Mouse (Mus musculus): Measurements from ENCODE around the gene Atn1. TPM values are rescaled to one million over a fixed set of nuclear protein-coding genes. Genes with fewer than 3 reads are reported as not detected.

Atn1 gene
- polyA plus RNA-seq, 1 experiment: 34.0 TPM

GRCm38 (mm10) chr6:124756652-124757350, 477 bp upstream of the Atn1 start:
- H3K27ac ChIP-seq (ENCODE audit: insufficient read depth, low read depth, low read length): no peak overlapping the region
- peaks cover 27% of the 10 kb centered on the region for H3K4me1 ChIP-seq (ENCODE audit: control insufficient read depth, insufficient read depth, low read length)
- TF ChIP-seq CTCF (IDR thresholded peaks at IDR 0.05; ENCODE audit: low read depth, low read length): no peak
- no peak for TF ChIP-seq POLR2A (IDR thresholded peaks at IDR 0.05; ENCODE audit: borderline replicate concordance, low read depth, low read length)
- peak overlapping the region; percentile 75 for H3K4me3 ChIP-seq (ENCODE audit: insufficient read depth, low read length)

- H3K4me3 ChIP-seq (ENCODE audit: insufficient read depth, low read length): peak overlapping the region; percentile 75
- no peak overlapping the region for H3K27ac ChIP-seq (ENCODE audit: insufficient read depth, low read depth, low read length)
- no peak for TF ChIP-seq POLR2A (IDR thresholded peaks at IDR 0.05; ENCODE audit: borderline replicate concordance, low read depth, low read length)
- no peak for TF ChIP-seq CTCF (IDR thresholded peaks at IDR 0.05; ENCODE audit: low read depth, low read length)
- H3K4me1 ChIP-seq (ENCODE audit: control insufficient read depth, insufficient read depth, low read length): peaks cover 27% of the 10 kb centered on the region
Observed at GRCm38 (mm10) chr6:124755306-124755705, 1.0 kb downstream of the Atn1 start.

GRCm38 (mm10) chr6:124753861-124754260, 2.5 kb downstream of the Atn1 start:
- no peak overlapping the region for H3K4me3 ChIP-seq (ENCODE audit: insufficient read depth, low read length)
- H3K4me1 ChIP-seq (ENCODE audit: control insufficient read depth, insufficient read depth, low read length): peaks cover 24% of the 10 kb centered on the region
- H3K27ac ChIP-seq (ENCODE audit: insufficient read depth, low read depth, low read length): no peak overlapping the region
- no peak for TF ChIP-seq CTCF (IDR thresholded peaks at IDR 0.05; ENCODE audit: low read depth, low read length)

GRCm38 (mm10) chr6:124750405-124750804, 5.9 kb downstream of the Atn1 start:
- TF ChIP-seq POLR2A (IDR thresholded peaks at IDR 0.05; ENCODE audit: borderline replicate concordance, low read depth, low read length) (no peak), CTCF (IDR thresholded peaks at IDR 0.05; ENCODE audit: low read depth, low read length) (no peak)
- Histone ChIP-seq H3K27ac (ENCODE audit: insufficient read depth, low read depth, low read length) (no peak overlapping the region), H3K4me1 (ENCODE audit: control insufficient read depth, insufficient read depth, low read length) (peaks cover 6% of the 10 kb centered on the region; the same call in 1 of the 2 replicates), H3K4me3 (ENCODE audit: insufficient read depth, low read length) (no peak overlapping the region)

- TF ChIP-seq CTCF (IDR thresholded peaks at IDR 0.05; ENCODE audit: low read depth, low read length) (no peak), POLR2A (IDR thresholded peaks at IDR 0.05; ENCODE audit: borderline replicate concordance, low read depth, low read length) (no peak)
- Histone ChIP-seq H3K27ac (ENCODE audit: insufficient read depth, low read depth, low read length) (no peak overlapping the region), H3K4me1 (ENCODE audit: control insufficient read depth, insufficient read depth, low read length) (peaks cover 2% of the 10 kb centered on the region), H3K4me3 (ENCODE audit: insufficient read depth, low read length) (no peak overlapping the region)
Observed at GRCm38 (mm10) chr6:124746654-124747632, 9.4 kb downstream of the Atn1 start.

- no peak for TF ChIP-seq POLR2A (IDR thresholded peaks at IDR 0.05; ENCODE audit: borderline replicate concordance, low read depth, low read length)
- no peak for TF ChIP-seq CTCF (IDR thresholded peaks at IDR 0.05; ENCODE audit: low read depth, low read length)
- H3K4me3 ChIP-seq (ENCODE audit: insufficient read depth, low read length): peak overlapping the region; percentile 66
- peaks cover 6% of the 10 kb centered on the region for H3K4me1 ChIP-seq (ENCODE audit: control insufficient read depth, insufficient read depth, low read length)
- no peak overlapping the region for H3K27ac ChIP-seq (ENCODE audit: insufficient read depth, low read depth, low read length)
Observed at GRCm38 (mm10) chr6:124746296-124746605, 10.1 kb downstream of the Atn1 start.

- Histone ChIP-seq H3K4me1 (ENCODE audit: control insufficient read depth, insufficient read depth, low read length) (peaks cover 6% of the 10 kb centered on the region), H3K4me3 (ENCODE audit: insufficient read depth, low read length) (peak overlapping the region; percentile 66), H3K27ac (ENCODE audit: insufficient read depth, low read depth, low read length) (peak overlapping the region; percentile 17; the same call in 1 of the 2 replicates)
- TF ChIP-seq POLR2A (IDR thresholded peaks at IDR 0.05; ENCODE audit: borderline replicate concordance, low read depth, low read length) (no peak), CTCF (IDR thresholded peaks at IDR 0.05; ENCODE audit: low read depth, low read length) (no peak)
Observed at GRCm38 (mm10) chr6:124745490-124746295, 10.6 kb downstream of the Atn1 start.

- H3K27ac ChIP-seq (ENCODE audit: insufficient read depth, low read depth, low read length): no peak overlapping the region; the same call in 1 of the 2 replicates
- TF ChIP-seq POLR2A (IDR thresholded peaks at IDR 0.05; ENCODE audit: borderline replicate concordance, low read depth, low read length) (no peak), CTCF (IDR thresholded peaks at IDR 0.05; ENCODE audit: low read depth, low read length) (no peak)
- H3K4me1 ChIP-seq (ENCODE audit: control insufficient read depth, insufficient read depth, low read length): peaks cover 9% of the 10 kb centered on the region
- H3K4me3 ChIP-seq (ENCODE audit: insufficient read depth, low read length): peak overlapping the region; percentile 66
Observed at GRCm38 (mm10) chr6:124744755-124745321, 11.5 kb downstream of the Atn1 start.

- Histone ChIP-seq H3K4me3 (ENCODE audit: insufficient read depth, low read length) (no peak overlapping the region), H3K27ac (ENCODE audit: insufficient read depth, low read depth, low read length) (no peak overlapping the region), H3K4me1 (ENCODE audit: control insufficient read depth, insufficient read depth, low read length) (peaks cover 21% of the 10 kb centered on the region)
- TF ChIP-seq POLR2A (IDR thresholded peaks at IDR 0.05; ENCODE audit: borderline replicate concordance, low read depth, low read length) (no peak), CTCF (IDR thresholded peaks at IDR 0.05; ENCODE audit: low read depth, low read length) (no peak)
Observed at GRCm38 (mm10) chr6:124743647-124744046, 12.7 kb downstream of the Atn1 start.
